Comparison of ENCODE assay signal across 14 mouse cellular contexts in genomic region chr14:73116301-73116700, GRCm38 (mm10). TPM values are rescaled to one million over a fixed set of nuclear protein-coding genes. Genes with fewer than 3 reads are reported as not detected.
A peak's percentile ranks its signal among the peaks of the same experiment; 100 is the strongest.
DNase-seq lines count a peak whose midpoint lies in the region; ATAC-seq and TF ChIP-seq lines count a peak whose summit lies in the region.
"Had no signal": no experiment of that assay in that cellular context is flagged by ENCODE, and none has a peak within 500 bp of the region (broad histone marks: within the 10 kb centered on the region; RNA-seq: fewer than 3 reads in every experiment).

No protein-coding gene starts in this region.

- peak; percentile 90 for DNase-seq in heart, adult 11 months
- DNase-seq in heart, postnatal 10 days = no peak
- DNase-seq in A20 (ENCODE audit: low read depth, low spot score) = peak; percentile 51
- no peak for DNase-seq in embryonic facial prominence, embryonic 14.5 days (ENCODE audit: low spot score)
- peak; percentile 60 for DNase-seq in thymus, adult 2 months
- DNase-seq in lung, postnatal 36 days = no peak
- no peak for DNase-seq in lung, postnatal 4 days
- DNase-seq in ovary, postnatal 10 days (ENCODE audit: low spot score) = no peak
- DNase-seq: cerebellum, adult 9-11 months; forebrain, postnatal 0 days had no signal

- H3K9me3 ChIP-seq in embryonic facial prominence, embryonic 14.5 days (ENCODE audit: control insufficient read depth, low read length) = no peaks in the 10 kb centered on the region
- H3K9me3 ChIP-seq: heart, embryonic 13.5 days had no signal

- no peak for TF ChIP-seq CTCF in thymus, adult 2 months (IDR thresholded peaks at IDR 0.05; ENCODE audit: borderline replicate concordance, control insufficient read depth, extremely low read depth, insufficient read depth, low read length, poor library complexity)

- 66% methylated on average over 2 of the region's 2 CpGs for WGBS in embryonic facial prominence, embryonic 14.5 days
- WGBS in thymus, adult 2 months = 8% methylated on average over 2 of the region's 2 CpGs

- peaks cover 8% of the 10 kb centered on the region; the same call in 1 of the 2 replicates for H3K4me1 ChIP-seq in embryonic facial prominence, embryonic 14.5 days (ENCODE audit: control insufficient read depth, insufficient read depth, low read length)
- peaks cover 57% of the 10 kb centered on the region for H3K4me1 ChIP-seq in thymus, adult 2 months (replicated peaks; ENCODE audit: control insufficient read depth, insufficient read depth, low read length)

- H3K36me3 ChIP-seq in embryonic facial prominence, embryonic 14.5 days (ENCODE audit: control insufficient read depth, insufficient read depth, low read length) = no peaks in the 10 kb centered on the region
- no peaks in the 10 kb centered on the region for H3K36me3 ChIP-seq in thymus, adult 2 months (ENCODE audit: control insufficient read depth, insufficient read depth, low read length)
- H3K36me3 ChIP-seq: heart, embryonic 13.5 days had no signal

- ATAC-seq in embryonic facial prominence, embryonic 14.5 days (ENCODE audit: low read depth) = no peak
- ATAC-seq: forebrain, postnatal 0 days had no signal

- H3K27me3 ChIP-seq in embryonic facial prominence, embryonic 14.5 days (replicated peaks; ENCODE audit: control insufficient read depth, insufficient read depth, low read length) = no peaks in the 10 kb centered on the region
- H3K27me3 ChIP-seq in thymus, adult 2 months (ENCODE audit: control insufficient read depth, insufficient read depth, low read length) = no peaks in the 10 kb centered on the region
- H3K27me3 ChIP-seq: heart, embryonic 13.5 days had no signal

- no peak overlapping the region; the same call in 1 of the 2 replicates for H3K9ac ChIP-seq in embryonic facial prominence, embryonic 14.5 days (ENCODE audit: low read depth, low read length)
- H3K9ac ChIP-seq: forebrain, postnatal 0 days; heart, embryonic 13.5 days; hindbrain, embryonic 14.5 days had no signal

- intact Hi-C loops in heart, postnatal 10 days (cut with DNase I) = loop anchor here (5.0 kb wide), 2 partner anchors 66 to 126 kb away; no protein-coding TSS in a partner anchor

- H3K4me3 ChIP-seq in embryonic facial prominence, embryonic 14.5 days (ENCODE audit: low read depth, low read length) = no peak overlapping the region
- H3K4me3 ChIP-seq in thymus, adult 2 months (ENCODE audit: control insufficient read depth, insufficient read depth, low read length) = no peak overlapping the region
- H3K4me3 ChIP-seq: erythroblast, embryonic 14.5 days had no signal

- TF ChIP-seq POLR2A in thymus, adult 2 months (IDR thresholded peaks at IDR 0.05; ENCODE audit: control insufficient read depth, extremely low read depth, insufficient read depth, low read length, poor library complexity) = 0 out of 2 replicates have a peak, but pooled peaks have one; percentile 21

- peak overlapping the region; percentile 46; the same call in 1 of the 2 replicates for H3K27ac ChIP-seq in embryonic facial prominence, embryonic 14.5 days (replicated peaks; ENCODE audit: low read depth, low read length)
- H3K27ac ChIP-seq in thymus, adult 2 months (ENCODE audit: control insufficient read depth, insufficient read depth, low read length) = peak overlapping the region; percentile 96
- H3K27ac ChIP-seq: hindbrain, embryonic 14.5 days had no signal

- H3K4me2 ChIP-seq in embryonic facial prominence, embryonic 14.5 days (ENCODE audit: low read depth, low read length) = no peak overlapping the region
- H3K4me2 ChIP-seq: hindbrain, embryonic 14.5 days; midbrain, embryonic 11.5 days had no signal

RNA-seq across cellular contexts. Expression of gene Rcbtb2, which starts 6.5 kb away (rescaled TPM):
- 10 to 100 TPM; 34.1 to 40.0 TPM for total RNA-seq in heart, postnatal 10 days (2021)
- polyA plus RNA-seq in embryonic facial prominence, embryonic 14.5 days (2014; fragmentation: Nextera tagmentation; extraction: Ambion mirVana) = 86.4 and 95.1 TPM in 2 replicates
- polyA plus RNA-seq in thymus, adult 2 months (2012; rRNA removed) = 168 and 169 TPM in 2 replicates

Comparison
In these comparisons a context has a peak if more than half of its experiments do, and no peak if none do; other contexts are left out.
1. DNase-seq: peak in heart, adult 11 months (single experiment), A20 (single experiment) and thymus, adult 2 months (single experiment); none in heart, postnatal 10 days (0 of 2), embryonic facial prominence, embryonic 14.5 days (single experiment), lung, postnatal 36 days (single experiment), lung, postnatal 4 days (0 of 2) and ovary, postnatal 10 days (single experiment).